Mouse (Mus musculus): Measurements from ENCODE around the gene Ndufv2.
A peak's percentile ranks its signal among the peaks of the same experiment; 100 is the strongest.
"Not testable (repeated sequence)": the region's sequence is repeated elsewhere in the genome, so short reads cannot be mapped to it uniquely, and the experiment has no call there.

Ndufv2 gene

DNA sequence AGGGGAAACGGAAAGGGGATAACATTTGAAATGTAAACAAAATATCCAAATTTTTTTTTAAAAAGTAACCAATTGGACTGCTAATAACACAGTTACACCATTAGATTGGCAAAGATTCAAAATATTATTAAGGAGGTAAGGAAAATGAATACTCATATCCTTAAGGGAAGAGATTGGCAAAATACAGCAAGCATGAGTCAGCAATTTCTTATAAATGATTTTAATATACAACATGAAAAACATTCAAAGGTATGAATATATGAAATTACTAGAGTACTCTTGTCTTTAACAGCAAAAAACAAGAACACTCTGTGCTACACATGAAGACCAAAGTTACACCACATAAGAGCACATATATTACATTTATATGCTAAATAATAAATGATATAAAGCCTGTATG is 16.3 kb downstream of the Ndufv2 start:
- no peak for DNase-seq (ENCODE audit: low spot score in 2 of 2)

DNA sequence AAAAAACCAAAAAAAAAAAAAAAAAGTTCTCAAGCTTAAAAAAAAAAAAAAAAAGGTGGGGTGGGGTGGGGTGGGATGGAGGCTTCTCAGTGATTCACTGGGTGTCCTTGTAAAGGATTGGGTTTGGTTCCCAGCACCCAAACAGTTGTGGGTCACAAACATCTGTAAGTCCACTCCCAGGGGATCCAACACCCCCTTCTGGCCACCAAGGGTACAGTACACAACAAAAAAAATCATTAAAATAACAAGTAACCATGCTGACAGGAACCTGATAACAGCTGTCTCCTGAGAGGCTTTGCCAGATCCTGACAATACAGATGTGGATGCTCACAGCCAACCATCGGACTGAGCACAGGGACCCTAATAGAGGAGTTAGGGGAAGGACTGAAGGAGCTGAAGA is 16.9 kb downstream of the Ndufv2 start:
- no peak for DNase-seq (ENCODE audit: low spot score in 2 of 2)

DNA sequence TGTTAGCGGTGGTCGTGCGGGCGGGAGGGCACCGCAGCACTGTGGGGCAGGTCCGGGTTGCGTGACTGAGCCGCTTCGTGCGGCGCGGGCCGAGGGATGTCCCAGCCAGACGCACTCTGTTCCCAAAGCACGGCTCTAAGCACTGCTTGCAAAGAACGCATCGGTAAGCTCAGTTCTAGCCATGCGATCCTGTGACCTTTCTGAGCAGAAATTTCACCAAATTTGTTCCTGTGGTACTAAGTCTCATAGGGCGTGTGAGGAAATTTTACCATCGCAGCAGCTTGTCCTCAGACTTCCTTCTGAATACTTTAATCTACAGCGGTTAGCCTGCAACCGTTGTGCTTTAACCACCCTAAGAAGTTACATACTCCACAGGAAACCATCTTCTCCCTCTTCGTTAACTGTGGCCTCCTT is 23.9 kb downstream of the Ndufv2 start:
- no peak for DNase-seq (ENCODE audit: low spot score in 2 of 2)

DNA sequence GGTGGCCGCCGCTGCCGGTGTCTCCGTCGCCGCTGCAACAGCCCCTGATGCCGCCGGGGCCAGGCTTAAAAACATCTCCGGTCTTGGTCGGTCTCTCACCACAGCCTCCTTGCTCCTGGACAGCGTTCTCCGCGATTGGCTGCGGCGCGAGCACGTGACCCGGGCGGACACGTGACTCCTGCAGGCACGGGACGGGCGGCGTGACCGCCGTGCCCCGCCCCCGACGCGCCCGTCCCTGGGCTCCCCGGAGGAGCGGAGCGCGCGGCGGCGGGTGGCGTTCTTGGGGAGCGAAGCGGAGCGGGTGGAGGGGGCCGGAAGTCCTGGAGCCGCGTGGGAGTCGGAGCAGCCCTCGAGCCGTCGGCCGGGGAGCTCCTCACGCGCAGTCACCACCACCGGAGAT is 24.4 kb downstream of the Ndufv2 start, which contains the start of gene Ankrd12:
Gene Ankrd12 (minus strand): TSS at position 156 of the 400 bp plus-strand sequence.
- peak; percentile 92 to 96 for DNase-seq (ENCODE audit: low spot score in 2 of 2)

DNA sequence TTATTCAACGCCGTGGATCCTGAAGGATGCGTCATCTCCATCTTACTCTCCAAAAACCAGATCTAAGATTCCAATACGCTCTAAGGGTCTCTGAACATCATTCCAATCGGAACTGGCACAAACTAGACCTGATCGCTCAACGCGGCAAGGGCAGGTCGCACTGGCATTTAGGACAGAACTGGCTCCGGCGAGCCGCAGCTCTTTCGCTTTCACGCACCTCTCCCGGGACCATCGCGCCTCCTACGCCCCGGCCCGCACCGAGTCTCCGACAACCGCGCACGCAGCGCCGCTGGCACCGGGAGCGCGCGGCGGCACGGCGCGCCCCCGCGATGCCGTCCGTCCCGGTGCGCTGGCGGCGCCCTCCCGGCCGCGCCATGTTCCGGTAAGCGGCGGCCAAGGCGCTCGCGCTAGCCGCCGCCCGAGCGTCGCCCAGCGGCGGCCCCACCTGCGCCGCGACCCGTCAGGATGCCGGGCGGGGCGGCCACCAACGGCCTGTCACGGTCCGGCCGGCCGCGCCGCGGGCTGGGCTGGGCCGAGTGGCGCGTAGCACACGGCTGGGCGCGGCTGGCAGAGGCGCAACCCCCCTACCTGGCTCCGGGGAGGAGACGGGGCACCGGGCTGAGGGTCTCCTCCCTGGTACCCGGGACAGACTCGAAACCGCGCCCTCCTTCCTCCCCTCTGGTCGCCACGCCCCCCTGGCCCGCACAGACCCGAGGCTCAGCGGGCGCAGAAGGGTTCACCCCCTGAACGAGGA is 25.0 kb downstream of the Ndufv2 start:
- peak in 1 of 2 experiments; percentile 47 for DNase-seq (ENCODE audit: low spot score in 2 of 2)

DNA sequence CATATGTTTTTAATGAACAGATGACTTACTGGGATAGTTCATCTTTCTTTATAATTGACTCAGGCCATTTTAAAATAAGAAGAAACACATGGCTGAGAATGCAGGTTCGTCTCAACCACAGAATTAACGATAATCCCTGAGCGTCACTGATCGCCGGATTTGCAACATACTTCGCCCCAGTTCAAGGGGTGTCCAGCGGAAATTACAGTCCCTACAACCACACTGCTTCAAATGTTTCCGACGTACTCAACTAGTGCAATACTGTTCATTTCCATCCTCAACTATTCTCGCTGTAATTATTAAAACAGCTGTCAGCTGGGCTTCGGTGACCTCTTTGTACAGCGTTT is 25.6 kb downstream of the Ndufv2 start:
- no peak for DNase-seq (ENCODE audit: low spot score in 2 of 2)

DNA sequence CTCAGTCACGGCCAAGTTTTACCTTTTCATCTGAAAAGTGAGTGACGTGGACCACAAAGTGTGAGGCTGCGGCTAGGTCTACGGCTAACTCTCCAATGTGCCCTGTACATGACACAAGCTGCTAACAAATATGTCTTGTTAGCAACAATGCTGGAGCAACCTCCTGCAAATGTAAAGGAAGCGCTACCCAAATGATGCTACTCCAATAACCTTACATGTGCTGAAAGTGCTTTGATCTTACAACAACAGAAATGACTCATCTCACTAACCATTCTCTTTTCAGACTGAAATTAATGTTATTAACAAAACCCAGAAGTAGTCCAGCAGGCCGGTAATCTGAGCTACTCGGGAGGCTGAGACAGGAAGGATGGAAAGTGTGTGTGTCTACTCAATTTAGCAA is 27.4 kb downstream of the Ndufv2 start:
- DNase-seq (ENCODE audit: low spot score in 2 of 2) = no peak

DNA sequence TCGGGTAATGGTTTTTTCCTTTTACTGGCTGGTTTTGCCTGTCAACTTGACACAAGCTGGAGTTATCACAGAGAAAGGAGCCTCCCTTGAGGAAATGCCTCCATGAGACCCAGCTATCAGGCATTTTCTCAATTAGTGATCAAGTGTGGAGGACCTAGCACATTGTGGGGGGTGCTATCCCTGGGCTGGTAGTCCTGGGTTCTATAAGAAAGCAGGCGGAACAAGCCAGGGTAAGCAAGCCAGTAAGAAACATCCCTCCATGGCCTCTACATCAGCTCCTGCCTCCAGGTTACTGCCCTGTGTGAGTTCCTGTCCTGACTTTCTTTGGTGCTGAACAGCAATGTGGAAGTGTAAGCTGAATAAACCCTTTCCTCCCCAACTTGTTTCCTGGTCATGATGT is 32.3 kb downstream of the Ndufv2 start:
- DNase-seq (ENCODE audit: low spot score in 2 of 2) = not testable (repeated sequence)

DNA sequence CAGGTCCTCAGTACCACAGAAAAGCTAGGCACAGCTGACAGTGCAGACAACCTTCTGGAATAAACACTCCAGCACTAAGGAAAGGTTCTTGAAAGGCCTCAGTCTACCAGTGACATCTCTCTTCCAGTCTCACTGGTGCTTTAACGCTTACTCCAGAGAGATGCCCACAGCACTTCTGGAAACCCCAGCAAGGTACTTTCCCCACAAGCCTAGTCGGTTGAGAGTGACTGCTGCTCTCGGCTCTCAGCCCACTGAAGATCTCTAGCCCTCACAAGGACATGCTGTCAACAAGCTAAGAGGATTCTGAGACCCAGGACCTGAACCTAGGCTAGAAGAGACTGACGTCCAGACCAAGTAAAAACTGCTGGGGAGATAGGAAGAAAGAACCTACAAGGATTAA is 36.2 kb downstream of the Ndufv2 start:
- no peak for DNase-seq (ENCODE audit: low spot score in 2 of 2)

DNA sequence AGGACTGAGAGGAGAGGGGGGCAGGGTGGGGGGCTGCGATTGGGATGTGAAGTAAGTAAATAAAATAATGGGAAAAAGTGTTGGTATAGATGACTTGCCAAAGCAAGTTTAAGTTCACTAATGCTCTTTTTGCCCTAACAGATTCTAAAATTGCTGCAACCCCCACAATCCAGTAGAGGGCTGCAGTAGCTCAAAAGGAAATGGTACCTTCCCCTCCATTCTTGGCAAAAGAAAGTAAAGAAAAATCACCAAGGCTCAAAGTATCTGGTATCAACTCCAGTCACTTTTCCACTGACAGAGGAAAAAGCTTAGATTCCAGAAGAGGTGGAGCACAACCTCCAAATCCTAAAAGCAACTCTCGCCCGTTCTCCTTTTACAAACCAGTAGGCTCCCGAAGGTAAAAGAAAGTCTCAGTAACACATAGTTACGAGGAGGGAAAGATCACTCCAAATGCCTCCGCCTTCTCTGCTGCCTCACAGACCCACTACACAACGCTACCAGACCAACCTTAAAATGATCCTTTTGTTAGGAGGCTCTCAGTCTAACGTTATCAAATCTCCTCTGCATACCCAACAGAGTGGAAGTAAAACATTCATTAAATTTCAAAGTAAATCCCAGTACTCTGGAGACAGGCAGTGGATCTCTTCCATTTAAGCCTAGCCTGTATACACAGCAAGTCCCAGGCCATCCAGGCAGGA is 40.0 kb downstream of the Ndufv2 start:
- DNase-seq (ENCODE audit: low spot score in 2 of 2) = no peak

DNA sequence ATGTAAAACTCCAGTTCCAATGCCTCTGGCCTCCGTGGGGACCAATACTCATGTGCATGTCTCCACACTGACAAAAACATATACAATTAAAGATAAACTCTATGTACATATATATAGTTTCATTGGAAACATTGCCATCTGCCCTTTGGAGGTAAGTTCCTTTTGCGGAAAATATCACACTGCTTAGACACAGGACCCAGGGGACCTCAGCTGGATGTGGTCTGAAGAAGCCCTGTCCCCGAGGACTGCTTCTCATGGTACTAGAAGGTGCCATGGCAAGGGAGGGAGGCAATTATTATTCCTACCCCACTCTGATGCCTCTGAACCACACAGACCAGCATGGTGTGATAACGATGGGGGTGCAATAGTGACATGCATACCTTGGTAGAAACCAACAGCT is 43.2 kb downstream of the Ndufv2 start:
- no peak for DNase-seq (ENCODE audit: low spot score in 2 of 2)

DNA sequence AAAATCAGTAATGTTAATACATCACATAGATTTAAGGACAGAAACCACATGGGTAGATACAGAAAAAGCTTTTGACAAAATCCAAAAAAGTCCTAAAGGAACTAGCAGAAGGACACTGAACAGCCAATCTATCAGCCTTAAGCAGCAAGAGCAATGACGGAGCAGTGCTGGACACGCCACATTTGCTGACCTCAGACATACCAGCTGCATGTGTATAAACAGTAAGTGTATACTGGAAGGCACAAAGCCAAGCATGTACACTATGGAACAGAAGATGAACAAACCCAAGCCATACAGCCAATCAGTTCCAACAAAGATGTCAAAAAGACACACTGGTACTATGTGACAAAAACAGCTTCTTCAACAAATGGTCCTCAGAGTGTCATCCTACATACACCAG is 44.2 kb downstream of the Ndufv2 start:
- DNase-seq (ENCODE audit: low spot score in 2 of 2) = no peak

DNA sequence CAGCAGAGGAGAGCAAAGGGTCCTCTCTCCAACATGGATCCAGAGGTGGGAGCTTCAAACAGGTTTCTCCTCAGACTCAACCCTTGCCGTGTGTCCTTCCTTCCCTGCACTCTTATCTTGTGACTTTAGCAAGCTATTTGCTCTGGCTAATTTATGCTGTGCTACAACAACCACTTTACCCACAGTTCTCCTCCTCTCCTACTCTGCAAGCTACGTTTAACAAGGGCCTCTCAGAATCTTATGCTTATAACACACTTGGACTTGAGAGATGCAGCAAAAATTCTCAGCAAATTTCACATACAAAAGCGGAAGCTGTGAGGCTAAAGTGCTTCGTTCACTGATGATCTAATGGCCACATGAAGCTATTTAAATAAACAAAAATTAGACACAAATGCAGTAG is 48.0 kb downstream of the Ndufv2 start:
- DNase-seq (ENCODE audit: low spot score in 2 of 2) = no peak

DNA sequence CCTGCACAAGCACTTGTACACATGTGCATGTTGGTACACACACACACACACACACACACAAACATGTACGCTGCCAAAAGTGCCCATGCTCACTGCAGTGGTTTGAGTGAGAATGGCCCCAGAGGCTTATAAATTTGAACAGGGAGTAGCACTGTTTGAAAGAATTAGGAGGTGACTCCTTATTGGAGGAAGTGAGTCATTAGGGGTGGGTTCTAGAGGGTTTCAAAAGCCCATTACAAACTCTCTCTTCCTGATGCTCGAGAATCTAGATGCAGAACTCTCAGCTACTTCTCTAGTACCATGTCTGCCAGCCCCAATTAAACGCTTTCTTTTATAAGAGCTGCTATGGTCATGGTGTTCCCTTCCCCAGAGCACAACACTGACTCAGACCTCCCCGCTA is 52.6 kb downstream of the Ndufv2 start:
- DNase-seq (ENCODE audit: low spot score in 2 of 2) = no peak

DNA sequence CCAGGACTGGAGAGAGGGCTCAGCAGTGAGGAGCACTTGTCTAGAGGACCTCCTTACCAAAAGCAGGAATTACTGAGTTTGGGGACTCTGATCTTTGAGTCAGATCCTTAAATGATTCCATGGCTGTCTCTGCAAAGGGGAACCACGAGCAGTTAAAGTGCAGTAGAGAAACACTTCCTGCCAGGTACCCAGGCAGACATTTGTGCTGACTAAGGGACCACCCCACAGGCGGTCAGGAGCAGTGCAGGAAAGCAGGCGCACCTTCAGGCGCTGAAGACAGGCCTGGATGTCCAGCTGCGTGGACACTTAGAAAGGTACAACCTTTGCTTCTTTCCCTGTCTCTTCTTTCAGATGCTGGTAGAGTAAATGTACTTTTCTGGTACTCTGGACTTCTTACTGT is 53.2 kb downstream of the Ndufv2 start:
- DNase-seq (ENCODE audit: low spot score in 2 of 2) = no peak

DNA sequence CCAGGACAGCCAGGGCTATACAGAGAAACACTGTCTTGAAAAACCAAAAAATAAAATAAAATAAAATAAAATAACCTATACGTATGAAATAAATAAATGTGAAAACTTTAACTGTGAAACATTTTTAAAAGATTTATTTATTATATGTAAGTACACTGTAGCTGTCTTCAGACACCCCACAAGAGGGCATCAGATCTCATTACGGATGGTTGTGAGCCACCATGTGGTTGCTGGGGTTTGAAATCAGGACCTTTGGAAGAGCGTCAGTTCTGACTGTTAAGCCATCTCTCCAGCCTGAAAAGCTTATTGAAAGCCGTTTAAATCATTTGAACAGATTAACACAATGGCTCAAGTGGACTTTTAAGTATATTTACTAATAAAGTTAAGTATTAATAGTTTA is 57.7 kb downstream of the Ndufv2 start:
- not testable (repeated sequence) for DNase-seq (ENCODE audit: low spot score in 2 of 2)

DNA sequence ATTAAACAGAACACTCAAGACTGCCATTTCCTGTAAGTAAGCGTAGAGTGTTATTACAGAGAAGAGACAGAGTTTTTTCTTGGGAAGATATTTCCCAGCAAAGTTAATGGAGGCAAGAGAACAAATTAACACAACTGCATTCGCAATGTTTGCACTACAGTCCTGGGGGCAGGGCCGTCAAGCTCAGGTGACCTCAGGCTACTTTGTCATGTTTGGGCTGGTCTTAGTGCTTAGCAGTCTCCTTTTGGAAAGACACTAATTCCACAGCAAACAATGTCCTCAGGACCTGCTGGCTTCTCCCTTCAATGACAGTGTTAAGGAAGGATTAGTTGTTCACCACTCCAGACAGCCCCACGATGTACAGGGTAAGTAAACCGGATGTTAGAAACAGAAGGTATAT is 60.3 kb downstream of the Ndufv2 start:
- DNase-seq (ENCODE audit: low spot score in 2 of 2) = no peak

DNA sequence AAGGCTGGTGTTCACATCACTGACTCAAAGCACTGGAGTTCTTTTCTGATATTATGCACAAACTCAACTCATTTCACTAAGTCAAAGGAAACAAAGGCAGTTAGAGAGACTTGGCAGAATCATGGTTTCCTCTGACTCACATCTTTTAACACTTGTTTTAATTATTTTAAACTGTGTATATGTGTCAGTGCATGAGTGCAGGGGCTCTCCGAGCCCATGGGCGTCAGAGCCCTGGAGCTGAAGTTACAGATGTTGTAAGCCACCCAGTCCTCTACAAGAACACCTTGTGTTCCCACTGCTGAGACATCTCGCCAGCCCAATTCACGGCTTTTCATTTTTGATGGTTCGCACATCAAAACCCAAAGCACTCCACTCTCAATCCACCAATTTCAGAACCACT is 68.1 kb downstream of the Ndufv2 start:
- no peak for DNase-seq (ENCODE audit: low spot score in 2 of 2)

DNA sequence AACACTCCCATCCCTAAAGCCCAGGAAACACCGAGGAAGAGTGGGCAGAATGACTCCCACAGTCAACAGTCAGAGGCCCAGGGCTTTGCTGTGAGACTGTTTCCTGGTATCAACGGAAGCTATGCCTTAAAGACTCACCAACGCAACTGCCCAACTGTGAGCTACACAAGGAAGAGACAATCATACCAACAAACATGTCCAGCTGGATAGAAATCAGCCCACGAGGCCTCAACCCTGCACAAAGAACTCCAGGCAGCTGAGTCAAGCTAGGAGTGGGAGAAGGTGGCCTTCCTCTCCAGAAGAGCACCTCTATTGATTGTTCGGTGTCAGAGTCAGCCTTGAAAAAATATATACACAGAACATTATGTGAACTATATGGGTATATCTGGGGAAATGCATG is 69.4 kb downstream of the Ndufv2 start:
- DNase-seq (ENCODE audit: low spot score in 2 of 2) = no peak

Measured in frontal cortex, postnatal 14 days (tissue).